Mouse (Mus musculus) bone marrow, adult 2 months (tissue): Measurements from ENCODE around the gene Fam47e.

Experiments
- CTCF ChIP-seq: fragments of 200-500 bp; IDR thresholded peaks from 2 replicates; pipeline ENCODE4 v1.5.1; 2011; ENCODE audit warnings: low read length, control low read depth; ENCODE audit not compliant: control insufficient read depth, insufficient read depth
- POLR2A ChIP-seq: fragments of 200-500 bp; IDR thresholded peaks from 2 replicates; pipeline ENCODE4 v1.6.1; 2011; ENCODE audit warnings: low read depth, mild to moderate bottlenecking, control low read depth, low read length, borderline replicate concordance; ENCODE audit not compliant: control insufficient read depth

DNA sequence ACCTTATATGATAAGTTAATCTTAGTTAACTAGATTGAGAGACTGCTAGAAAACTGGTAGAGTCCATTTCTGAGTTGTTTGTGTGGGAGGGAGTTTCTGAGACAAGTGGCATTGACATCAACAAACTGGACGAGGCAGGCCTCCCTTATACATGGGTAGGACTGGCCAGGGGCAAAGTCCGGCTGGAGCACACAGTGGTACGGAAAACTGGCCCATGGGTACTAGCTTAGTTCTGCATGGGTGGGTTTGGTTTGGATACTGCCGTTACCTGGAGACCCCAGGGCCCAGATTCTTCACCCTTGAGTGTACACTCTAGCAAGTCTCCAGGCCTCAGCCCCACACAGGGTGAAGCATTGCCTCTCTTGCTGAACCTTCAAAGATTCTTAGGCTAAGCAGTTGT lies 57.9 kb downstream of the Fam47e start:
- TF ChIP-seq CTCF (no peak), POLR2A (no peak)
